Mouse (Mus musculus) cerebellum, postnatal 10 days (tissue): Measurements from ENCODE around the gene Clcn5.

Experiments
- DNase-seq, 2 experiments: peaks; one replicate each; pipeline ENCODE4 v3.0.0; 2021; ENCODE audit warnings: mixed read lengths in 2 of 2

Clcn5 gene

GRCm38 (mm10) chrX:7188311-7188807 lies 130.8 kb downstream of the Clcn5 start:
- DNase-seq, result peak; percentile 73 to 74

DNA sequence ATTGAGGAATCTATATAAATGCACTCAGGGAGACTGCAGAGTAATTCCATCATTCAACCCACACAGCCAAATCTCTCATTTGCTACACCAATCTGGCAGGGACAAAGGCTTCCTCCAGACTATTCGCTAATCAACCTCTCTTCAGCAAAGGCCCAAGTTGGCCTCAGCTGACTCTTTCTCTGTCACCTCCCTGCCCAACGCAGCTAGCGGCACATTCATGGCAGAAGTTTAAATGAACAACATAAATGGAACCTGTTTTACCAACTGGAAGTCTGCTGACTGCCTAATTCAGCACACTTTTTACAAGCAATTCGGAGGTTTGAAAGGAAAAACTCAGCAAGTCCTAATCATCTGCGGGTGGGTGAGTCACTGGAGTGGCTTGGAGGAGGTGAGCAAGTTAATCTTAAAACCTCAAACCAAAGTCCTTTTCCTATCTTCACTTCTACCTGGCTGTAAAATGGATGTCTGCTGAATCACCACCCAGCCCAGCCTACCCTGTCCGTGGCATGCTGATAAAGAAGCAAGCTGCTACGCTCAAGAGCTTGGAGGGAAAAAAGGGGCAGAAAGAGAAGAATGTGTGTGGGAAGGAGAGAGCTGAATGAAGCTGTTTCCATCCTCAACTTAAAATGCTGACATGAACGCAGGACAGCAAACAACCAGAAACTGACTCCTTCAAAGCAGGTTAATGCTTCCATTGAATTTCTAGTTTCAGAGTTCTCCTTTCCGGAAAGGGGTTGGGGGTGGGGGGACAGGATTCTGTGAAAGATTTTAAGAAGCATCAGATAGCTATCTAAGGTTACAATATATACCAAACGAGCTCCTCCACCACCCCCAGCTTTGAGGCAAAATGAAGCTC lies 131.5 kb downstream of the Clcn5 start:
- DNase-seq, result peak; percentile 18 to 26

- no peak for DNase-seq
These were observed 149.0 kb downstream of the Clcn5 start for GRCm38 (mm10) chrX:7170156-7170555.

DNA sequence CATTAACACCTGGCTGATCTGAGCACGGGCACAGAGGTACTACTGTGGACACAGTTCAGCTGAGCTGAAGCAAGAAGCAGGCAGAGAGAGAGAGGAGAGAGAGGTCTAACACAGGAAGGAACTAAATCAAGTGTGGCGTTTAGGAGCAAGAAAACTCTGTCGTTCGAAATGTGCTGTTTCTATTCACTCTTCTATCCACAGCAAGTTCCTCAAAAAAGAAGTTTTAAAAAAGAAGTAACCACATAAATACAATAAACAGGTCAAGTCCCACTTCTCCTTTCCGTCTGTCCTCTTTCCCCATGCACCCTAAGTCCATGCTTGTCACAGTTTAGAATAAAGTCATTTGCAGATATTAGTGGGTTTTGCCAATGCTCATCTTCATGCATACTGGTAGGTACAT lies 150.4 kb downstream of the Clcn5 start:
- no peak for DNase-seq

DNA sequence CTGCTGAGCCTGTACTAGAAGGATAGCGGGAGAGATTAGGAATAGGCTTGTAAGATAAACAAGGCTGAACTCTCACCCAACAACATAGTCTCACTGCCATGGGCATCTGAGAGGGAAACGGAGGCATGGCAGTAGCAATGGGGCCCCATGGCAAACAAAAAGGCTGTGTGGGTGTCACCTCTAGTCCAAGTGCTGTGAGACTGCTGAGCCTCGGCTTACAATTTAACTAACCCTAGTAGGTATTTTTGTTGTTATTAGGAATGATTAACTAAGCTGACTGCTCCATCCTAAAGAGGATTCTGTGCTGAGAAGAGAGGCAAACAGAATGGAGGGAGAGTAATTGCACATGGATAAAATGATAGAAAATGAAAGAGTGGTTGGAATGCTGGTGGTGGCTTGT lies 161.2 kb downstream of the Clcn5 start:
- no peak for DNase-seq

DNA sequence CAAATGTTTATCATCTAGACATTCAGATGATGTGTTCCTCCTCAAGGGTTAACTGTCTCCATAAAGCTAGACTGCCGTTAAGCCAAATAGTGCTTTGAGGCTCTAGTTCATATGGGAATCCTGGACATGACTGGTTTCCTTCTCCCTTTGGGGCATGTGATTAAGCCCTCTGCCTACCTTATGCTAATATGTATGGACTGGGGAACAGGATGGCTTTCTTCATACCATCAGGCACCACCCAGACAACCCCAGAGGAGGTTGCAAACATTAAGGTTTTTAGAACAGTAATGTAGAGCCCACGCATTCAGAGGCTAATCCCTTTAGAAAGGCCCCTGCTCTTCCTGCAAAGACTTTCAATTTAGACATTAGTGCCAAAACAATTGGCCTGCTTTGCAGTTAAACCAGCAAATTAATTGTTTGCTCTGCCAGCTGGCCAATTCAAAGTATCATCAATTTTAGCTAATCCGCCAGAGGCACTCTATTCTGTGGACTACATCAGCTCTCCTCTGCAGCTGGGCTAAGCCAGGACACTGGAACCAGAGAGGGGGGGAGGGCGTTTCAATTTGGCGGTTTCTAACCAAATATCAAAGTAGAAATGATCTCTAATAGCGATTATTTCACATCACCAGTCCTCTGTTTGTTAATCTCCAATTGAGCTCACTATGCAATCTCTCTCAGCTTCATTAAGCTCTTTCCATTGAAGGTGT lies 163.0 kb downstream of the Clcn5 start:
- peak; percentile 5 to 7 for DNase-seq

- DNase-seq, result no peak
These were observed 169.0 kb downstream of the Clcn5 start for GRCm38 (mm10) chrX:7150129-7150528.

- DNase-seq, result no peak
These were observed 173.0 kb downstream of the Clcn5 start for GRCm38 (mm10) chrX:7146156-7146555.

DNA sequence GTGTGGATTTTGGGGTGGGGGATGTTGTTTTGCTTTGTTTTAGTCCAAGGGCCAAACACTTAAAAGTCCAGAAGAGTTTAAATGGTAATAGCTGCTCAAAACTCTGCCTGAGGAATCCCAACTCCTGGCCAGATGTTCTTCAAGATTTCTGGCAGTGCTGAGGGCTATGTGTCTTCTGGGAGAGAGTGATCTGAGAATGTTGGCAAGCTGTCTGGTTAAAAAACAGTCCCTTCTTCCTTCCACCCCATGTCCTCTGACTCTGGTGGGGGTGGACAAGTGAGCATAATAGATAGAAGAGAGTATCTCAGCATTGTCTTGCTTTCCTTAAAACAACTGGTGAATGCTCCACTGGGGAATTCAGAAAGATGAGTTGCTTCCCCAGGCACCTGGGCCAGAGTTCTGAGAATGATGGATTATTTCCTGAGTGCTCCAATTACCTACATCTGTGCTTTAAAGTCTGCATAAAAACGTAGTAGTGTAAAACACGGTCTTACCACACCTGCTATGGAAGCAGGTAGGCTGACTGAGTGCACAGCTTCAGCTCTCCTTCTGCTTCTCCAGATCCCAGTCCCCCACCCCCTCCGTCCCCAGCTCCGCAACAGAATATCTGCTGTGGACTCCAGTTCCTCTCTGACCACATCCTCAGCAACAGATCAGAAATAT lies 197.4 kb downstream of the Clcn5 start:
- DNase-seq, result no peak

GRCm38 (mm10) chrX:7114885-7115284 lies 204.3 kb downstream of the Clcn5 start:
- DNase-seq, result peak; percentile 11 to 13
